Mouse (Mus musculus): ENCODE results near the gene Bckdhb. TPM values are rescaled to one million over a fixed set of nuclear protein-coding genes. Genes with fewer than 3 reads are reported as not detected.

The Bckdhb gene
- polyA plus RNA-seq, 1 experiment from 2014 or later, result 66.3 TPM

DNA sequence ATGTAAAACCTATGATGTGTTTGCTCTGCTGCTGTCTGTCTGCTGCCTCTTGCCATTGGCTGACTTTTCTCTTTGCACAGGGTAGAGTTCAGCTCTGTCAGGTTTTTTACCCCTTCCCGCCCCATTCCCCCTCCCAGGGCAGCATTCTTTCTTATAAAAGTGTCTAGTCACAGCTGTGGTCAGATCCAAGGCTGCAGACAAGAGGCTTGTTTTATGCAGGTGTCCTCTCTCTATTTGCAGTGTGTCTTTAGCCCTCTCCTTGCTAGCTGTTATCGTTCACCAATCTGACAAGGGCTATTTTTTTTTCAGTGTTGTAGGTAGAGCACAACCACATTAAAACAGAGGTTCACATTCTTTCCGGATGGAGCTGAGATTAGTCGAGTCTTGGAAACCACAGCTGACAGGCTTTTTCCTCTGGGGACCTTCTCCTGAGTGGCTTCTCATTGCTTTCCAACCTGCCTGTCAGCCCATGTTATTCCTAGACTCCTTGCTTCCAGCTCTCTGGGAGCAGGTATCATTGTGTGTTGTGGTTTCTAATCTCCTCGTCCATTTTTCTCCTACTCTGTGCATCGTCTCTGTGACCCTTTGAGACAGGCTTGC is 105.8 kb downstream of the Bckdhb start:
- Histone ChIP-seq H3K4me3 (ENCODE audit: low read depth, low read length) (no peak overlapping the region), H3K9ac (ENCODE audit: low read length) (no peak overlapping the region), H3K27ac (replicated peaks; ENCODE audit: low read depth, low read length) (no peak overlapping the region), H3K9me3 (ENCODE audit: control insufficient read depth, low read length) (no peaks in the 10 kb centered on the region), H3K36me3 (ENCODE audit: control insufficient read depth, insufficient read depth, low read length) (no peaks in the 10 kb centered on the region), H3K27me3 (ENCODE audit: control insufficient read depth, insufficient read depth, low read length) (no peaks in the 10 kb centered on the region), H3K4me2 (ENCODE audit: low read depth, severe bottlenecking) (no peak overlapping the region), H3K4me1 (ENCODE audit: control insufficient read depth, insufficient read depth, low read length) (no peaks in the 10 kb centered on the region)
- ATAC-seq (ENCODE audit: insufficient number of reproducible peaks, low FRiP score, low TSS enrichment, low read depth), result no peak
- no peak for DNase-seq (ENCODE audit: low spot score)
- 80% methylated on average over 6 of the region's 6 CpGs for WGBS

DNA sequence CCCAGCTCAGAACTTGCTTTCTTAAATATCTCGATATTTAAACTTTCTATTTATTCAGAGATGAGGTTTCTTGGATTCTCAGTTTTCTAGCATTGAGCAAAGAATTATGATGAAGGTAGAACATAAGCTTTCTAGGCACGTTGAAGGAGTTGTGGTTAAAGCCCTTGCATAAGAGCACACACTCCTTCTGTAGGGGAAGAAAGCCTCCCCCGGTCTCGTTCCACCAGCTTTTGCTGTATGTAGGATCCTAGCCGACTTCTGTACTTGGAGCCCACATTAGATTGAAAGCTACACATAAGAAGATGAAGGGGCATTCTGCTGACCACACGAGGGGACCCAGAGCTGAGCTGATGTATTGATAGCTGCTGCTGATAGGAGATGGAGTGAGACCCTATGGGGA is 106.5 kb downstream of the Bckdhb start:
- H3K27ac ChIP-seq (replicated peaks; ENCODE audit: low read depth, low read length), result no peak overlapping the region
- 87% methylated on average over 6 of the region's 6 CpGs for WGBS
- no peak overlapping the region for H3K9ac ChIP-seq (ENCODE audit: low read length)
- no peaks in the 10 kb centered on the region for H3K36me3 ChIP-seq (ENCODE audit: control insufficient read depth, insufficient read depth, low read length)
- no peak overlapping the region for H3K4me2 ChIP-seq (ENCODE audit: low read depth, severe bottlenecking)
- no peak for DNase-seq (ENCODE audit: low spot score)
- H3K4me3 ChIP-seq (ENCODE audit: low read depth, low read length), result no peak overlapping the region
- no peaks in the 10 kb centered on the region for H3K4me1 ChIP-seq (ENCODE audit: control insufficient read depth, insufficient read depth, low read length)
- no peaks in the 10 kb centered on the region for H3K27me3 ChIP-seq (ENCODE audit: control insufficient read depth, insufficient read depth, low read length)
- ATAC-seq (ENCODE audit: insufficient number of reproducible peaks, low FRiP score, low TSS enrichment, low read depth), result no peak
- H3K9me3 ChIP-seq (ENCODE audit: control insufficient read depth, low read length), result no peaks in the 10 kb centered on the region

DNA sequence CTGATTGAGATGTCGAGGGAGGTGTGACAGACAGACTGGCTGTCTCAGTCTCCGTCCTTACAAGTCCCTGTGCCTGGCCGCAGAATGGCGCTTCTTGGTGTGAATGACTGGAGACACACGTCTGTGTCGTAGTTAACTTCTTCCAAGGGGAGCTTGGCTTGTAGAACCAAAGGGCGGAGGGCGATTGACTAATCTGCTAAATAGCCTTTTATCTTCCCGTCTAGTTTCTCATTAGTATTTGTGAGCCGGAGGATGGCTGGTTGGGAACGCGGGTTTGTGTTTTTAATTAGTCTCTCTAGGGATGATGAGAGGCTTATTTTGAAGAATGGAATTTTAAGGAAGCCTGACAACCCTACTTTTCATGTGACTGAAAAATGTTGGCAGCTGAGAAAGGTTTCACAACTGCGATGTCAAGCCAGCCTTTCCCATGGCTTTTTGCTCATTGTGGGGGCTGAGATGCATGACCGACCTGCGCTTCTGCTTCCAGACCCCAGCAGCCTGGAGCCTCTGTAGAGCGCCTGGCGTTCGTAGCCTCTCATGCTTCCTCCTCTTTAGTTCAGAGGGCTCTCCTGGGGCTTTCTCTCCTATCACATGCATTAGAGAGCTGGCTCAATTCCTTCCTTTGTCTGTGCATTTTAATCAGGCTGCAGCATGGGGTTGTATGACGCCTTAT is 107.9 kb downstream of the Bckdhb start:
- H3K27me3 ChIP-seq (ENCODE audit: control insufficient read depth, insufficient read depth, low read length), result no peaks in the 10 kb centered on the region
- ATAC-seq (ENCODE audit: insufficient number of reproducible peaks, low FRiP score, low TSS enrichment, low read depth), result no peak
- no peak overlapping the region for H3K9ac ChIP-seq (ENCODE audit: low read length)
- DNase-seq (ENCODE audit: low spot score), result peak; percentile 36
- peak overlapping the region; percentile 5; the same call in 1 of the 2 replicates for H3K4me2 ChIP-seq (ENCODE audit: low read depth, severe bottlenecking)
- H3K36me3 ChIP-seq (ENCODE audit: control insufficient read depth, insufficient read depth, low read length), result no peaks in the 10 kb centered on the region
- no peak overlapping the region for H3K27ac ChIP-seq (replicated peaks; ENCODE audit: low read depth, low read length)
- 12% methylated on average over 19 of the region's 19 CpGs for WGBS
- H3K9me3 ChIP-seq (ENCODE audit: control insufficient read depth, low read length), result no peaks in the 10 kb centered on the region
- no peak overlapping the region for H3K4me3 ChIP-seq (ENCODE audit: low read depth, low read length)
- no peaks in the 10 kb centered on the region for H3K4me1 ChIP-seq (ENCODE audit: control insufficient read depth, insufficient read depth, low read length)

DNA sequence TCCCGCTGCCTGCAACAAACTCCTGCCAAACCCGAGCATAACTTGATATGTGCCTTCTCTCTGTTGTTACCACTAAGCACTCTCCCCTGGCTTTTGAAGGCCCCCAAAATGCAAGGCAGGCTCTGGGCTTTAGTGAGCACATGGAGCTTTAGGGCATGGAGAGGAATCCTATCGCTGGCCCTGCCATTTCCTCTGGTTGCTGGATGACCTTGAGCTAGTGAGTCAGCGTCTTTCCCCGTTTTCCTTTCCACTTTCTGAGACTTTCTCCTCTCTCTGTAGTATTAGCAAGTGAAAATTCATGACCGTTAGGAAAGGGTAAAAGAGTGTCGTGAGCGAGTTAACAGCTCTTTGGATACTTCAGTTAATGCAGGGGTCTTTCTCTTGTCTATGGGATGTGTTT is 111.1 kb downstream of the Bckdhb start:
- 90% methylated on average over 8 of the region's 8 CpGs for WGBS
- no peaks in the 10 kb centered on the region for H3K36me3 ChIP-seq (ENCODE audit: control insufficient read depth, insufficient read depth, low read length)
- no peak overlapping the region for H3K9ac ChIP-seq (ENCODE audit: low read length)
- no peaks in the 10 kb centered on the region for H3K27me3 ChIP-seq (ENCODE audit: control insufficient read depth, insufficient read depth, low read length)
- no peaks in the 10 kb centered on the region for H3K9me3 ChIP-seq (ENCODE audit: control insufficient read depth, low read length)
- ATAC-seq (ENCODE audit: insufficient number of reproducible peaks, low FRiP score, low TSS enrichment, low read depth) (no peak), DNase-seq (ENCODE audit: low spot score) (no peak)
- no peak overlapping the region for H3K27ac ChIP-seq (replicated peaks; ENCODE audit: low read depth, low read length)
- H3K4me3 ChIP-seq (ENCODE audit: low read depth, low read length), result no peak overlapping the region
- no peaks in the 10 kb centered on the region for H3K4me1 ChIP-seq (ENCODE audit: control insufficient read depth, insufficient read depth, low read length)
- H3K4me2 ChIP-seq (ENCODE audit: low read depth, severe bottlenecking), result no peak overlapping the region

DNA sequence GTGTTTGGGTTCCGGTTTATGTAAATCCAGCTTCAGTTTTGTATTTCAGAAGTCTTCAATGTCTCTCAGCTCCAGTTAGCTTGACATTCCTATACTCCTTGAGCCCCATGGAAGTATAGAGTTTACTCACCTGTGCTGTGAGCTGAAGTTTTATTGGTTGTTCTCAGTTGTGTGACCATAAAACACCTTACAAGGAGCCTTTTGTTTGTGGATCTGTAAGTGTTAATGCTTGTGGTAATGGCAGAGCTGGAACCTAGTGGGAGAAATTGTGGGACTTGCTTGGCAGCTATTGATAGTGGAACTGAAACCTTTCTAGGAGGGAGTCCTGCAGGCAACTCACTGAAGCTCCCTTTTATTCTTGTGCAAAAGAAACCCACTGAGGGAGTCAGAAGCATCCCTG is 112.3 kb downstream of the Bckdhb start:
- Histone ChIP-seq H3K27me3 (ENCODE audit: control insufficient read depth, insufficient read depth, low read length) (no peaks in the 10 kb centered on the region), H3K4me2 (ENCODE audit: low read depth, severe bottlenecking) (no peak overlapping the region), H3K27ac (replicated peaks; ENCODE audit: low read depth, low read length) (no peak overlapping the region), H3K4me1 (ENCODE audit: control insufficient read depth, insufficient read depth, low read length) (no peaks in the 10 kb centered on the region), H3K4me3 (ENCODE audit: low read depth, low read length) (no peak overlapping the region), H3K9me3 (ENCODE audit: control insufficient read depth, low read length) (no peaks in the 10 kb centered on the region), H3K9ac (ENCODE audit: low read length) (no peak overlapping the region), H3K36me3 (ENCODE audit: control insufficient read depth, insufficient read depth, low read length) (no peaks in the 10 kb centered on the region)
- DNase-seq (ENCODE audit: low spot score) (no peak), ATAC-seq (ENCODE audit: insufficient number of reproducible peaks, low FRiP score, low TSS enrichment, low read depth) (no peak)
- WGBS, result 89% methylated on average over 1 of the region's 1 CpGs

DNA sequence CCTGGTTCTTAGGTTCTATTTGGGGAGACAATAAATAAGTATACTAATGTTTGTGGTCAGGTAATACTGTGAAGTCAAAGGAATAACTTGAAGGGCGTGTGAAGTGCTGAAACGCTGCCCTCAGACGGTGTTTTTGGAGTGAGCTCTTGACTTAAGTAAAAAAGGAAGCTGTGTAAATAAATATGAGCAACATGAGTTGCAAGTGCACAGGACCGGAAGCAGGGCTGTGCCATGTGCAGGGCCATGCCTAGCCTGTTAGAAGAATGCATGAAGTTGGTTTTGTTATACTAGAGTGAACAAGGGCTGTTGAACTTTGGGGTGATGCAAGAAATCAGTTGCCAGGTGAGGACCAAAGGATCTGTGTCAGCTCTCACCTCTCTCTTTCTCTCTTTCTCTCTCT is 114.0 kb downstream of the Bckdhb start:
- Histone ChIP-seq H3K27ac (replicated peaks; ENCODE audit: low read depth, low read length) (no peak overlapping the region), H3K4me2 (ENCODE audit: low read depth, severe bottlenecking) (no peak overlapping the region), H3K4me3 (ENCODE audit: low read depth, low read length) (no peak overlapping the region), H3K36me3 (ENCODE audit: control insufficient read depth, insufficient read depth, low read length) (no peaks in the 10 kb centered on the region), H3K4me1 (ENCODE audit: control insufficient read depth, insufficient read depth, low read length) (no peaks in the 10 kb centered on the region), H3K9ac (ENCODE audit: low read length) (no peak overlapping the region), H3K9me3 (ENCODE audit: control insufficient read depth, low read length) (no peaks in the 10 kb centered on the region), H3K27me3 (ENCODE audit: control insufficient read depth, insufficient read depth, low read length) (no peaks in the 10 kb centered on the region)
- DNase-seq (ENCODE audit: low spot score) (no peak), ATAC-seq (ENCODE audit: insufficient number of reproducible peaks, low FRiP score, low TSS enrichment, low read depth) (no peak)
- 91% methylated on average over 4 of the region's 4 CpGs for WGBS

DNA sequence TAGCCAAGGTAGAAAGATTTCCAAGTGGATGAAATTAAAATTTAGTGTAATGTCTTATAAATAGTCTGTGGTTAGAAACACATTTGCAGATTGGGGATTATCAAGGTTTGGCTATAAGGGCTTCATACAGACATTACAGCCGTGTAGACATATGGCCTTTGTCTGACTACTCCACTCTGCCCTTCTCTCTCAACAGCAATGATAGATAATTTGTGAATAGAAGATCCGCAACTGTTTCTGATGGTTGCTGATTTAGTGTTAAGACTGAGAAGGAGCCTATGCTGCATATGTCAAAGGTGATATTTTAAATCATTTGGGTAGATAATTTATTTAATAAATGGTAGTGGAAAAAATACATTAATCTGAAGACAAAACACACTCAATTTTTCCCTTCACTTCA is 115.4 kb downstream of the Bckdhb start:
- Histone ChIP-seq H3K9me3 (ENCODE audit: control insufficient read depth, low read length) (no peaks in the 10 kb centered on the region), H3K36me3 (ENCODE audit: control insufficient read depth, insufficient read depth, low read length) (no peaks in the 10 kb centered on the region), H3K4me2 (ENCODE audit: low read depth, severe bottlenecking) (no peak overlapping the region), H3K4me1 (ENCODE audit: control insufficient read depth, insufficient read depth, low read length) (no peaks in the 10 kb centered on the region), H3K9ac (ENCODE audit: low read length) (no peak overlapping the region), H3K4me3 (ENCODE audit: low read depth, low read length) (no peak overlapping the region), H3K27me3 (ENCODE audit: control insufficient read depth, insufficient read depth, low read length) (no peaks in the 10 kb centered on the region), H3K27ac (replicated peaks; ENCODE audit: low read depth, low read length) (no peak overlapping the region)
- WGBS, result 91% methylated on average over 2 of the region's 2 CpGs
- DNase-seq (ENCODE audit: low spot score), result no peak
- no peak for ATAC-seq (ENCODE audit: insufficient number of reproducible peaks, low FRiP score, low TSS enrichment, low read depth)

DNA sequence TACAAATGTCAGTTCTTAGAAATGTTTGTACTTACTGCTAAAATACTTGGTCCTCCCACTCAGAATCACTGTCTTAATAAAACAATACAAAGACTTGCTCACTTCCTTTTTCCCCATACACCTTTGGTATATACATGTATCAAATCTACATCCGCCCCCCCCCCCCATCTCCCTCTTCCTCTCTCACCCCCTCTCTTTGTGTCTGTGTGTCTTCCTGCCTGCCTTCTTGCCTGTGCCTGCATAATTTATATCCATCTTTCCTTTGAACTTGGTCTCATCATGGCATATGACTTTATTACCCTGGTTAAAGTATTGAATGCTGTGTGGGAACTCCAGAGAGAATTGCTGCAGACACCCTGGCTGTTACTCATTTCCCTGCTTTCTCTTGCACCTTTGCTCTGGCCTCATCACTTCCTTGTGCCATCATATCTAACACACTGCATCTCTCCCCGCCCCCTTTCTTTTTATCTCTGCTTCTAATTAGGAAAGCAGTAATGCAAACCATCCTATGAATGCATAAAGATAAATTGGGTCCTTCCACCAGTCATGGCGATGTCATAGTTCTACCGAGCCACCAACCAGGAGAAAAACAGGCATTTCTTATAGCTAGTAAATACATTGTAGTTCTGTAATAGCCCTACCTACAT is 116.8 kb downstream of the Bckdhb start:
- no peaks in the 10 kb centered on the region for H3K9me3 ChIP-seq (ENCODE audit: control insufficient read depth, low read length)
- H3K4me3 ChIP-seq (ENCODE audit: low read depth, low read length), result no peak overlapping the region
- WGBS, result 58% methylated on average over 4 of the region's 4 CpGs
- H3K27me3 ChIP-seq (ENCODE audit: control insufficient read depth, insufficient read depth, low read length), result no peaks in the 10 kb centered on the region
- H3K27ac ChIP-seq (replicated peaks; ENCODE audit: low read depth, low read length), result no peak overlapping the region
- H3K36me3 ChIP-seq (ENCODE audit: control insufficient read depth, insufficient read depth, low read length), result no peaks in the 10 kb centered on the region
- H3K4me2 ChIP-seq (ENCODE audit: low read depth, severe bottlenecking), result no peak overlapping the region
- ATAC-seq (ENCODE audit: insufficient number of reproducible peaks, low FRiP score, low TSS enrichment, low read depth) (no peak), DNase-seq (ENCODE audit: low spot score) (no peak)
- no peaks in the 10 kb centered on the region for H3K4me1 ChIP-seq (ENCODE audit: control insufficient read depth, insufficient read depth, low read length)
- H3K9ac ChIP-seq (ENCODE audit: low read length), result no peak overlapping the region

All from limb, embryonic 11.5 days (tissue).